ENCODE assay signal across 8 mouse cellular contexts in the genomic region with DNA sequence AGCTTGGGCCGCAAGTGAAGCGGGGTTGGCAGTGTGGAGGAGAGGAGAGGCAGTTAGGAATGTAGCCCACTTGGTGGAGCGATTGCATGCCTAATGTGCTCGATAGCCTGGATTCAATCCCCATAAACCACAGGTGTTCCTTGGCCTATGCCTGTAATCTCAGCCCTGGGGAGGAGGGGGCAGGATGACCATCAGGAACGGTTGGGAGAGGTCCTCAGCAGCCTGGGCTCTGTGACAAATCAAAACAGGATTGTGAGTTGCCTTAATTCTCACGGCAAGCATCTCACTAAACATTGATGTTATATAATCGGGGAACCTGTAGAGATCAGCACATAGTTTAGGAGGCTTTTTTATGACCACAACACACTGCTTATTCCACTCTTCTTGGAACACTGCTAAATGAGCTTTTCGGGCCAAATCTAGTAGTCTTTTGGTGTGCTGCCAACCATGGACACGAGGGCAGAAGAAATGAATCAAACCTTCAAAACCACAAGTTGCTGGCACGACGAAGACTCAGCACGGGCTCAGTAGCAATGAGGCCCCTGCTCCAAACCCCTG. TPM values are rescaled to one million over a fixed set of nuclear protein-coding genes. Genes with fewer than 3 reads are reported as not detected.
A peak's percentile ranks its signal among the peaks of the same experiment; 100 is the strongest.
DNase-seq lines count a peak whose midpoint lies in the region; ATAC-seq and TF ChIP-seq lines count a peak whose summit lies in the region.

No protein-coding gene starts in this region.

- no peak overlapping the region for H3K9ac ChIP-seq in intestine, postnatal 0 days (ENCODE audit: low read depth, low read length)
- no peak overlapping the region for H3K9ac ChIP-seq in intestine, embryonic 16.5 days (ENCODE audit: low read depth, low read length)
- no peak overlapping the region for H3K9ac ChIP-seq in stomach, embryonic 16.5 days (ENCODE audit: low read length)

- no peak overlapping the region for H3K4me3 ChIP-seq in intestine, postnatal 0 days (ENCODE audit: low read depth, low read length)
- no peak overlapping the region for H3K4me3 ChIP-seq in intestine, embryonic 16.5 days (ENCODE audit: low read length)
- no peak overlapping the region for H3K4me3 ChIP-seq in stomach, embryonic 16.5 days (replicated peaks; ENCODE audit: low read length)

- no peaks in the 10 kb centered on the region for H3K36me3 ChIP-seq in intestine, postnatal 0 days (ENCODE audit: control insufficient read depth, insufficient read depth)
- no peaks in the 10 kb centered on the region for H3K36me3 ChIP-seq in intestine, embryonic 16.5 days (ENCODE audit: control insufficient read depth, insufficient read depth, low read length)
- no peaks in the 10 kb centered on the region for H3K36me3 ChIP-seq in stomach, embryonic 16.5 days (ENCODE audit: control insufficient read depth, insufficient read depth, low read length)

- 71% methylated on average over 12 of the region's 12 CpGs for WGBS in intestine, postnatal 0 days
- 66% methylated on average over 12 of the region's 12 CpGs for WGBS in intestine, embryonic 16.5 days
- 67% methylated on average over 12 of the region's 12 CpGs for WGBS in stomach, embryonic 16.5 days

- H3K9me3 ChIP-seq in intestine, postnatal 0 days (ENCODE audit: control insufficient read depth), result no peaks in the 10 kb centered on the region
- H3K9me3 ChIP-seq in intestine, embryonic 16.5 days (ENCODE audit: control insufficient read depth, low read length), result no peaks in the 10 kb centered on the region
- no peaks in the 10 kb centered on the region for H3K9me3 ChIP-seq in stomach, embryonic 16.5 days (replicated peaks; ENCODE audit: control insufficient read depth, low read length)

- no peak for ATAC-seq in intestine, postnatal 0 days
- no peak for ATAC-seq in intestine, embryonic 16.5 days
- ATAC-seq in stomach, embryonic 16.5 days (ENCODE audit: insufficient read depth, low FRiP score), result 0 out of 2 replicates have a peak, but pooled peaks have one; percentile 37

- H3K27ac ChIP-seq in intestine, postnatal 0 days (ENCODE audit: low read depth, low read length), result no peak overlapping the region
- H3K27ac ChIP-seq in intestine, embryonic 16.5 days (ENCODE audit: low read length), result no peak overlapping the region
- no peak overlapping the region for H3K27ac ChIP-seq in stomach, embryonic 16.5 days (ENCODE audit: low read length)

- H3K4me1 ChIP-seq in intestine, postnatal 0 days (replicated peaks; ENCODE audit: control insufficient read depth, insufficient read depth, low read length), result no peaks in the 10 kb centered on the region
- peaks cover 9% of the 10 kb centered on the region; the same call in 1 of the 2 replicates for H3K4me1 ChIP-seq in intestine, embryonic 16.5 days (ENCODE audit: control insufficient read depth, insufficient read depth, low read length)
- peaks cover 9% of the 10 kb centered on the region; the same call in 1 of the 2 replicates for H3K4me1 ChIP-seq in stomach, embryonic 16.5 days (ENCODE audit: control insufficient read depth, insufficient read depth, low read length)

- H3K27me3 ChIP-seq in intestine, postnatal 0 days (replicated peaks; ENCODE audit: control insufficient read depth, insufficient read depth, low read length), result no peaks in the 10 kb centered on the region
- no peaks in the 10 kb centered on the region for H3K27me3 ChIP-seq in intestine, embryonic 16.5 days (replicated peaks; ENCODE audit: control insufficient read depth, insufficient read depth, low read length)
- H3K27me3 ChIP-seq in stomach, embryonic 16.5 days (ENCODE audit: control insufficient read depth, insufficient read depth, low read length), result no peaks in the 10 kb centered on the region

- peak; percentile 26 for TF ChIP-seq CTCF in intestine, postnatal 0 days (IDR thresholded peaks at IDR 0.05; ENCODE audit: low read depth)

- peak; percentile 79 for DNase-seq in adrenal gland, adult 2 months
- peak; percentile 62 to 66 for DNase-seq in cerebellum, postnatal 36 days
- DNase-seq in layer of hippocampus, postnatal 10 days (ENCODE audit: low spot score in 2 of 2), result peak; percentile 33 to 60
- no peak for DNase-seq in retina, embryonic 14.5 days (ENCODE audit: low spot score)
- DNase-seq in spleen, postnatal 4 days (ENCODE audit: low spot score in 2 of 2), result no peak

- H3K4me2 ChIP-seq in intestine, postnatal 0 days (replicated peaks; ENCODE audit: low read depth), result no peak overlapping the region
- no peak overlapping the region for H3K4me2 ChIP-seq in intestine, embryonic 16.5 days (ENCODE audit: low read depth, low read length)
- no peak overlapping the region for H3K4me2 ChIP-seq in stomach, embryonic 16.5 days (ENCODE audit: low read depth, low read length)

RNA-seq across cellular contexts. Expression of a gene that starts 55.1 kb away (rescaled TPM):
- 45.7 and 46.8 TPM in 2 replicates for polyA plus RNA-seq in intestine, postnatal 0 days (2015; fragmentation: Nextera tagmentation; extraction: Ambion mirVana)
- 101 and 103 TPM in 2 replicates for polyA plus RNA-seq in intestine, embryonic 16.5 days (2015; fragmentation: Nextera tagmentation; extraction: Ambion mirVana)
- 100 to 1,000 TPM in 1 of 2 experiments, 10 to 100 TPM in 1; 48.2 to 114 TPM for total RNA-seq in adrenal gland, adult 2 months (2021)
- polyA plus RNA-seq in adrenal gland, adult 2 months (2012; rRNA removed), result 32.4 and 49.1 TPM in 2 replicates
- 10 to 100 TPM; 55.2 to 71.8 TPM for total RNA-seq in layer of hippocampus, postnatal 10 days (2021)
- polyA plus RNA-seq in stomach, embryonic 16.5 days (2015; fragmentation: Nextera tagmentation; extraction: Ambion mirVana), result 103 TPM in 2 replicates

Comparison
In these comparisons a context has a peak if more than half of its experiments do, and no peak if none do; other contexts are left out.
1. DNase-seq: peak in adrenal gland, adult 2 months (single experiment), cerebellum, postnatal 36 days (2 of 2) and layer of hippocampus, postnatal 10 days (2 of 2); none in retina, embryonic 14.5 days (single experiment) and spleen, postnatal 4 days (0 of 2).